Mouse (Mus musculus) urinary bladder, postnatal 10 days (tissue): ENCODE data around the gene Ly9.

Experiments
- DNase-seq: peaks from one replicate; pipeline ENCODE4 v3.0.0; 2022; ENCODE audit warnings: low spot score

Gene Ly9

GRCm38 (mm10) chr1:171577168-171577567 lies 30.0 kb downstream of the Ly9 start:
- DNase-seq: no peak

GRCm38 (mm10) chr1:171568436-171568835 lies 38.8 kb downstream of the Ly9 start:
- no peak for DNase-seq

GRCm38 (mm10) chr1:171566777-171567176 lies 40.4 kb downstream of the Ly9 start:
- no peak for DNase-seq

- no peak for DNase-seq
These were observed 41.3 kb downstream of the Ly9 start for GRCm38 (mm10) chr1:171565888-171566287.

GRCm38 (mm10) chr1:171564247-171564646 lies 43.0 kb downstream of the Ly9 start:
- DNase-seq: no peak

- DNase-seq: no peak
These were observed 44.2 kb downstream of the Ly9 start for GRCm38 (mm10) chr1:171563042-171563441.

GRCm38 (mm10) chr1:171561639-171562225 lies 45.5 kb downstream of the Ly9 start:
- DNase-seq: no peak

GRCm38 (mm10) chr1:171561200-171561599 lies 46.0 kb downstream of the Ly9 start:
- no peak for DNase-seq

GRCm38 (mm10) chr1:171560262-171560661 lies 46.9 kb downstream of the Ly9 start:
- no peak for DNase-seq

- no peak for DNase-seq
These were observed 48.3 kb downstream of the Ly9 start, which contains the start of gene Cd244a for GRCm38 (mm10) chr1:171558898-171559297. Gene Cd244a, plus strand, starts transcription at chr1:171559193.

- DNase-seq: no peak
These were observed 48.8 kb downstream of the Ly9 start for GRCm38 (mm10) chr1:171558407-171558806.

GRCm38 (mm10) chr1:171556366-171556765 lies 50.8 kb downstream of the Ly9 start:
- DNase-seq: no peak

GRCm38 (mm10) chr1:171553359-171554341 lies 53.6 kb downstream of the Ly9 start:
- DNase-seq: no peak

GRCm38 (mm10) chr1:171552230-171552629 lies 55.0 kb downstream of the Ly9 start:
- no peak for DNase-seq

- no peak for DNase-seq
These were observed 55.9 kb downstream of the Ly9 start for GRCm38 (mm10) chr1:171551326-171551725.

- no peak for DNase-seq
These were observed 66.5 kb downstream of the Ly9 start for GRCm38 (mm10) chr1:171540694-171541093.
